Mouse (Mus musculus): ENCODE measurements around the gene C1qtnf6.

- TF ChIP-seq CTCF (IDR thresholded peaks at IDR 0.05; ENCODE audit: low read depth, low read length) = no peak
- TF ChIP-seq TAL1 (conservative IDR thresholded peaks at IDR 0.05; ENCODE audit: low read depth, low read length) = no peak
- TF ChIP-seq GATA1 (IDR thresholded peaks at IDR 0.05; ENCODE audit: borderline replicate concordance, low read length) = no peak
Observed at GRCm38 (mm10) chr15:78478073-78478472, 53.1 kb downstream of the C1qtnf6 start.

All from G1E (cell line).